Mouse (Mus musculus) myocyte (in vitro differentiated cells): Measurements from ENCODE around the gene Diras1.

ENCODE experiments used
- E2F4 ChIP-seq: IDR thresholded peaks from one replicate; pipeline ENCODE4 v1.6.1; 2011; ENCODE audit warnings: mild to moderate bottlenecking, control low read depth, moderate library complexity; ENCODE audit not compliant: insufficient read depth
- POLR2A ChIP-seq: IDR thresholded peaks from one replicate; pipeline ENCODE4 v1.6.1; 2011; ENCODE audit warnings: low read depth, mild to moderate bottlenecking, control low read depth, moderate library complexity; ENCODE audit not compliant: insufficient read length
- POLR2AphosphoS2 ChIP-seq: IDR thresholded peaks from one replicate; pipeline ENCODE4 v1.6.1; 2011; ENCODE audit warnings: low read depth, control low read depth; ENCODE audit not compliant: insufficient read length
- SRF ChIP-seq: IDR thresholded peaks from one replicate; pipeline ENCODE4 v1.6.1; 2011; ENCODE audit warnings: low read depth; ENCODE audit not compliant: control insufficient read depth, insufficient read length
- TCF12 ChIP-seq: IDR thresholded peaks from one replicate; pipeline ENCODE4 v1.6.1; 2011; ENCODE audit warnings: mild to moderate bottlenecking, control low read depth; ENCODE audit not compliant: poor library complexity, insufficient read depth, severe bottlenecking
- TCF3 ChIP-seq: IDR thresholded peaks from one replicate; pipeline ENCODE4 v1.6.1; 2011; ENCODE audit warnings: low read depth, control low read depth; ENCODE audit not compliant: insufficient read length
- USF1 ChIP-seq: IDR thresholded peaks from one replicate; pipeline ENCODE4 v1.6.1; 2011; ENCODE audit warnings: low read depth, mild to moderate bottlenecking, control low read depth, moderate library complexity

DNA sequence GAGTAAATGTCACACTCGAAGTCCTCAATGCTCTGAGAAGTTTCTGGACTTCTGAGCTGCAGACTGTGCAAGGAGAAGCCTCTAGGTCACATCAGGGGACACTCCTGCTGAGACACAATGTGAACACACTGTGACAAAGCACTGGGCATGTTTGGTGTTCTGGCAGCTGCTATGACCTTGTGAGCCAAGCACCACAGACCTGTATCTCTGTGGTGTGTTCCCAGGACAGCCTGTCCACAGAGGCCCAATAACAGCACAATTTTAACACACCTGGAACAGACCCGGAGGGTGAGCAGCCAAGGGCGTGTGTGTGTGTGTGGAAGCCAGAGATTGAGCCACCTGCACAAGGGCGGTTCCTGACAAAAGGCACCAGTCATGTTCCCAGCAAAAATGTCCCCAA is 30.8 kb downstream of the Diras1 start:
- TF ChIP-seq POLR2AphosphoS2, result no peak
- TF ChIP-seq POLR2A, result no peak
- TF ChIP-seq TCF12, result no peak
- TF ChIP-seq E2F4, result no peak
- TF ChIP-seq USF1, result no peak
- TF ChIP-seq SRF, result no peak
- no peak for TF ChIP-seq TCF3
